Mouse (Mus musculus) ES-CJ7 (cell line): ENCODE data around the gene Card6.
A peak's percentile ranks its signal among the peaks of the same experiment; 100 is the strongest.

Experiments
- DNase-seq: peaks from one replicate; pipeline ENCODE4 v3.0.0; 2011; ENCODE audit warnings: low read depth, low spot score

Card6 gene

GRCm38 (mm10) chr15:5088850-5089608 lies 19.3 kb downstream of the Card6 start:
- DNase-seq = no peak

GRCm38 (mm10) chr15:5086162-5086561 lies 22.2 kb downstream of the Card6 start:
- DNase-seq = peak; percentile 32

GRCm38 (mm10) chr15:5081235-5081634 lies 27.1 kb downstream of the Card6 start:
- no peak for DNase-seq

- DNase-seq = peak; percentile 85
These were observed 39.4 kb downstream of the Card6 start for GRCm38 (mm10) chr15:5068801-5069518.

- no peak for DNase-seq
These were observed 44.7 kb downstream of the Card6 start, which contains the start of gene C7 for GRCm38 (mm10) chr15:5063635-5064034. Gene C7, minus strand, starts transcription at chr15:5063740.
